Mouse (Mus musculus): ENCODE data around the gene Cst13. TPM values are rescaled to one million over a fixed set of nuclear protein-coding genes. Genes with fewer than 3 reads are reported as not detected.

The Cst13 gene
- polyA plus RNA-seq (2014; fragmentation: Illumina TruSeq; extraction: RNeasy Lipid Tissue Mini Kit (QIAGEN cat#74804); ENCODE audit: low read depth, low replicate concordance) = not detected

DNA sequence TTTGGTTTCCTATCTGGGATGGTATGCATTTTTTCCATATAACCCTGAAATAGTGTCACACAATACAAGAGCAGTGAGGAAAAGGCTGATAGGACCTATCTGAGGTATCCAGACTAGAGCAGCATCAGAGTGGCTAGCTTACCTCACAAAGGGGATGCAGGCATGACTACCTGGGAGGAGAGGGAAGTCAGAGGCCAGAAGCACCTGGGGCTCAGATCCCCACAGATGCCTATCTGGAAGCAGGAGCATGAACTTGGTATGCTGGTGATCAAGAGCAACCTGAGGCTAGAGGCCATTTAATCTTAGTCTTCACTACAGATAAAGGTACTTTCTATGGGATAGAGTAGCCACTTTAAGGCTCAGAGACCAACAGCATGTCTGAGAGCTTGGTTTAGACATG lies at the start of gene Cst13:
Gene Cst13, plus strand, starts transcription at position 173 of the 400 bp plus-strand sequence.

DNA sequence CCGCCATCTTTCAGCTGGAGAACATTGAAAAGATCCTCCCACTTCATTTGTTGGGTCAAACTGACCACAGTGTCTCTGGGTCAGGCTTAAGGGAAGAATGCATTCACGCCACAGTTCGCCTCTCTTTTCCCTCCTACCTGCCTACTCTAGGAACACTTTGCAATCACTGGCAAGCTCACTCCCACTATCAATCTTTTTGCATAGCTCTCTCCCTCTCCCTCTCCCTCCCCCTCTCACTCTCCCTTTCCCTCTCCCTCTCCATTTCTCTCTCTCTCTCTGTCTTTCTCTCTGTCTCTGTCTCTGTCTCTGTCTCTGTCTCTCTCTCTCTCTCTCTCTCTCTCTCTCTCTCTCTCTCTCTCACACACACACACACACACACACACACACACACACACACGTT lies 48.5 kb upstream of the Cst13 start, which contains the start of gene Cst11:
Gene Cst11, minus strand, starts transcription at position 101 of the 400 bp plus-strand sequence.

DNA sequence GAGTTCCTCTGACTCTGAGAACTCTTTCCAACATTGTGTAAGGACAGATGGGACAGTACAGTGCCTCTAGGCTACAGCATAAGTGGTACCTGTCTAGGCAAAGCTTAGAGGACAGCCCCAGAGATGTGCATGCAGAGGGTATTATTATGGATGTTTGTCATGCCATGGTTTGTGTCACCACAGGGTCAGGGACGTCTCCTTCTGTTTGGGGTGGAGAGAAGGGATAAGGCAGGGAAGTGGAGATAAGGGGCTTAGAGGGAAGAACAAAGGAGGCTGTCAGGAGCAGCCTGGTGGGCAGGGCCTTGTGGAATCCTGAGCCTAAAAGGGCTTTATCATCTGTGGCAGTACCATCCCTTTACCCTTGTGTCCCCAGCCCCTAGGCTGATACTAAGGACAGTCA lies 38.2 kb upstream of the Cst13 start, which contains the start of gene 8030411F24Rik:
Gene 8030411F24Rik, plus strand, starts transcription at position 301 of the 400 bp plus-strand sequence.

DNA sequence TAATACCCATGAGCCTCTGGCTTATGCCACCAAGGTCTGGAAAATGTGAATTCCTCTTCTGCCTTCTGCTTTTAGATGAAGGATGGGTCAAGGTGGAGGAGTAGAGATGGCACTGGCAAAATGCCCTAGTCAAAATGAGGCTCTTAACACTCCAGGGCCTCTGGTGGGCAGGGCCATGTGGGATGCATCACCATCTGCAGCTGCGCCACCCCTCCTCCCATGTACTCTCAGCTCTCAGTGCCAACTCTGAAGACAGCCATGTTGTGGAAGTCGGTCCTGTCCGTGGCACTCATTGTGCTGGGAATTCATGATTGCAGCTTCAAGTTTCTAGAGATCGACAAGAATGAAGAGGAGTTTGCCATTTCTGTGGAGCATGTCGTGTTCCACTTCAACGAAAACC lies 30.7 kb upstream of the Cst13 start, which contains the start of gene Cst12:
Gene Cst12, plus strand, starts transcription at position 220 of the 400 bp plus-strand sequence.

DNA sequence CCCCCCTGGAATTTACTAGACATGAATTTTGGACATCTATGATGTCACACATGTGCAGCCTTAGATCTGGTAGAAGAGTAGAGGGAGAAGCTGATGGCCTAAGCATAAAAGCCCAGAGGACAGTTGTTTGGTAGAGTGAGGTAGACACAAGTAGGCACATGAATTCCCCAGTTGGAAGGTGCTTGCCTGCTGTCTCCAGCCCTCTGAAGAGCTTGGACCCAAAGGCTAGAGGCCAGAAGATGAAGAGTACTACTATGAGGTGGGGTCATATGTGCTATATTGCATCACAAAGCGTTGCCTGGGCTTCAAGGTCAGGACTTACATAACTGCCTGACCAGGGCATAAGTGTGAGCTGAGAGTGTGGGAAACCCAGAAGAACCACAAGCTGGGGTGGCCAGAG lies 21.4 kb upstream of the Cst13 start, which contains the start of gene Cst8:
Gene Cst8, plus strand, starts transcription at position 301 of the 400 bp plus-strand sequence.

DNA sequence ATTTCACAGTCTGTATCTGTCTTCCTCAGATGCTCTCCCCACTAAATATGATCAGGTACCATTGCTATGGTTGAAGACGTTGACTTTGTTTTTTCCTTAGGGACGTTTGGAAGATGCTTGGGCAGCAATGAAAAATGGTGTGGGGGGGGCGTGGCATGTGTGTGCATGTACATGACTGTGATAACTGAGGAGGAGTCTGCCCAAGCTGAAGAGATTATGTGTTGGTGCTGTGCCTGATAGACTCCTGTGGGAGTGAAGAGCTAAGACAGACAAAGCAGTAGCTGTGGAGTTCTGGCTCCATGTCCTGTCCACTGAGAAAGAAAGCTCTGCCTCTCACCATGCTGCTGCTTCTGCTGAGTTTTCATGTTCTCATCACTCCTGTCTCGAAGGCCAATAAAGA lies 15.0 kb downstream of the Cst13 start, which contains the start of gene Cst9:
Gene Cst9, plus strand, starts transcription at position 236 of the 400 bp plus-strand sequence.

DNA sequence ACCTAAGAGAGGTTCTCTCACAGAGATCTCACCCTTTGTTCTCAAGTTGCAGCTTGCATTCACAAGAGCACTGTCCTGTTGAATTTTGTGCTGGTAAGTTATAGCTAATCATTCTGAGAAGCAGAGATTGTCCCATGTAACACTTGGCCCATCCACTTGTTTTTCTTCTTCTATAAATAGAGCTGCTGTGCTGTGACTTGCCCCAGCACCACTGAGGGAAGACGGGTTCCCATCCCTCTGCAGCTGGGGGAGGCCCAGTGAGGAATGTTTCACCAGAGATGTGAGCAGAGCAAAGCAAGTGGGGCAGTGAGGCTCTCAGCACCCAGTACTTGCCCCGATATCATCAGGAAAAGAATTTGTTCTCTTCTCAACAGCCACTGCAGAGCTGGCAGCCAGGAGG lies 45.1 kb downstream of the Cst13 start, which contains the start of gene 9230104L09Rik:
Gene 9230104L09Rik, minus strand, starts transcription at position 73 of the 400 bp plus-strand sequence.

DNA sequence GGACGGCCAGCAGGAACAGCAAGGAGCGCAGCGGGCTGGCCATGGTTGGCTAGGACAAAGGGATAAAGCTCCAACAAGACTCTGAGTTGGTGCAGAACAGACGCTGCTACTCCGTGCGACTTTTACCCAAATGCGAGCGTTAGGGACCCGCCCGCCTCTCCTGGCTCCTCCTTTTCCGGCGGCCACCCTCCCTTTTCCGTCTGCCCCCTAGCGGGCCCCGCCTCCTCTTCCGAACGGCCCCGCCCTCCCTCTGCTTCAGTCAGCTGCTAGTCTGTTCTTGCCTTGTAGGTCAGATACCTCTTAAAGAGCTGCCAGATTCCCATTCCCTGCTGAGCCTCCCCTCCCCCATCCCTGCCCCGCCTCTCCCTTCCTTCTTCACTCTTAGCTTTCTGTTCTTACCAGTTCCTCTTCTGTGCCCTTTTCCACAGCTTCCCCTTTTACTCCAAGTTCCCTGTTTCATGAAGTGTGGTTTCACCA lies 55.5 kb downstream of the Cst13 start, which contains the start of gene Cst3:
Gene Cst3, minus strand, starts transcription at position 358 of the 477 bp plus-strand sequence.

Other genes with a start within 250 kb of the Cst13 start
- gene Nxt1, start 147.5 kb upstream of the Cst13 start, polyA plus RNA-seq (2014; fragmentation: Illumina TruSeq; extraction: RNeasy Lipid Tissue Mini Kit (QIAGEN cat#74804); ENCODE audit: low read depth, low replicate concordance) = 5.0 TPM
- gene Gzf1, start 139.1 kb upstream of the Cst13 start, polyA plus RNA-seq (2014; fragmentation: Illumina TruSeq; extraction: RNeasy Lipid Tissue Mini Kit (QIAGEN cat#74804); ENCODE audit: low read depth, low replicate concordance) = 46.1 TPM
- gene Napb, start 87.6 kb upstream of the Cst13 start, polyA plus RNA-seq (2014; fragmentation: Illumina TruSeq; extraction: RNeasy Lipid Tissue Mini Kit (QIAGEN cat#74804); ENCODE audit: low read depth, low replicate concordance) = 2.3 TPM
- gene Cstl1, start 69.7 kb upstream of the Cst13 start, polyA plus RNA-seq (2014; fragmentation: Illumina TruSeq; extraction: RNeasy Lipid Tissue Mini Kit (QIAGEN cat#74804); ENCODE audit: low read depth, low replicate concordance) = not detected
- gene Cst11, start 48.6 kb upstream of the Cst13 start, polyA plus RNA-seq (2014; fragmentation: Illumina TruSeq; extraction: RNeasy Lipid Tissue Mini Kit (QIAGEN cat#74804); ENCODE audit: low read depth, low replicate concordance) = not detected
- not detected for gene 8030411F24Rik, start 38.1 kb upstream of the Cst13 start, polyA plus RNA-seq (2014; fragmentation: Illumina TruSeq; extraction: RNeasy Lipid Tissue Mini Kit (QIAGEN cat#74804); ENCODE audit: low read depth, low replicate concordance)
- gene Cst12, start 30.7 kb upstream of the Cst13 start, polyA plus RNA-seq (2014; fragmentation: Illumina TruSeq; extraction: RNeasy Lipid Tissue Mini Kit (QIAGEN cat#74804); ENCODE audit: low read depth, low replicate concordance) = not detected
- not detected for gene Cst8, start 21.3 kb upstream of the Cst13 start, polyA plus RNA-seq (2014; fragmentation: Illumina TruSeq; extraction: RNeasy Lipid Tissue Mini Kit (QIAGEN cat#74804); ENCODE audit: low read depth, low replicate concordance)
- not detected for gene Cst9, start 15.1 kb downstream of the Cst13 start, polyA plus RNA-seq (2014; fragmentation: Illumina TruSeq; extraction: RNeasy Lipid Tissue Mini Kit (QIAGEN cat#74804); ENCODE audit: low read depth, low replicate concordance)
- not detected for gene 9230104L09Rik, start 45.0 kb downstream of the Cst13 start, polyA plus RNA-seq (2014; fragmentation: Illumina TruSeq; extraction: RNeasy Lipid Tissue Mini Kit (QIAGEN cat#74804); ENCODE audit: low read depth, low replicate concordance)
- gene Cst3, start 55.6 kb downstream of the Cst13 start, polyA plus RNA-seq (2014; fragmentation: Illumina TruSeq; extraction: RNeasy Lipid Tissue Mini Kit (QIAGEN cat#74804); ENCODE audit: low read depth, low replicate concordance) = 30.6 TPM
- gene Gm1330, start 183.2 kb downstream of the Cst13 start, polyA plus RNA-seq (2014; fragmentation: Illumina TruSeq; extraction: RNeasy Lipid Tissue Mini Kit (QIAGEN cat#74804); ENCODE audit: low read depth, low replicate concordance) = not detected
- not detected for gene Gm10750, start 197.2 kb downstream of the Cst13 start, polyA plus RNA-seq (2014; fragmentation: Illumina TruSeq; extraction: RNeasy Lipid Tissue Mini Kit (QIAGEN cat#74804); ENCODE audit: low read depth, low replicate concordance)